Mouse (Mus musculus): ENCODE measurements around the gene Rps10.

DNA sequence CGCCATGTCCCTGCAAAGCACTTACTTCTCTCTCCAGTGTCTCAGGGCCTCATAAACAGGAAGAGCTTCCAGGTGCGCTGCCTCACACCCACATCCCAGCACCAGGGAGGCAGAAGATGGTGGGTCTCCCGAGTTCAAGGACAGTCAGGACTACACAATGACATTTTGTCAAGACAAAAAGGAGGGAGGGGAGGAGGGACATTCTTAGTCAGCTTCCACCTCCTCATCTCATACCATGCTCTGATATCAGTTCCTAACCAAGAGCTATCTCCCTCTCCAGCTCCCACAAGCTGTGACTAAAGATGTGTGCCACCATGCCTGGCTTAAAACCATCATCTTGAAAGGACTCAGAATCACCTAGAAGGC lies 25.0 kb downstream of the Rps10 start:
- no peak for TF ChIP-seq CTCF (IDR thresholded peaks at IDR 0.05; ENCODE audit: control insufficient read depth, insufficient read depth, insufficient read length)
- no peak for TF ChIP-seq USF1 (IDR thresholded peaks at IDR 0.05; ENCODE audit: low read depth)

Measured in C2C12 (cell line).